Mouse (Mus musculus) thymus, postnatal 36 days (tissue): ENCODE results near the gene Krtap2-4.
"Not testable (repeated sequence)": the region's sequence is repeated elsewhere in the genome, so short reads cannot be mapped to it uniquely, and the experiment has no call there.

Source experiments
- DNase-seq, 2 experiments: peaks; one replicate each; pipeline ENCODE4 v3.0.0; 2022; ENCODE audit warnings: mixed read lengths in 2 of 2

Krtap2-4 gene

GRCm38 (mm10) chr11:99614796-99615363 is at the start of gene Krtap2-4:
Gene Krtap2-4 (minus strand): TSS chr11:99614846.
- no peak for DNase-seq

- no peak for DNase-seq
Measured at GRCm38 (mm10) chr11:99662802-99663201, 48.2 kb upstream of the Krtap2-4 start.

GRCm38 (mm10) chr11:99659256-99659655 is 44.6 kb upstream of the Krtap2-4 start:
- DNase-seq: no peak

- not testable (repeated sequence) for DNase-seq
Measured at GRCm38 (mm10) chr11:99658467-99659010, 43.9 kb upstream of the Krtap2-4 start, which contains the start of gene Gm11563. Gene Gm11563 (minus strand): TSS chr11:99658960.

GRCm38 (mm10) chr11:99657051-99657450 is 42.4 kb upstream of the Krtap2-4 start:
- no peak for DNase-seq

- DNase-seq: no peak
Measured at GRCm38 (mm10) chr11:99650136-99650535, 35.5 kb upstream of the Krtap2-4 start, which contains the start of gene Gm11555. Gene Gm11555 (minus strand): TSS chr11:99650236.

- DNase-seq: no peak
Measured at GRCm38 (mm10) chr11:99646444-99646843, 31.8 kb upstream of the Krtap2-4 start.

GRCm38 (mm10) chr11:99644351-99644750 is 29.7 kb upstream of the Krtap2-4 start:
- no peak for DNase-seq

- not testable (repeated sequence) for DNase-seq
Measured at GRCm38 (mm10) chr11:99643635-99644139, 29.0 kb upstream of the Krtap2-4 start, which contains the start of gene Krtap4-7. Gene Krtap4-7 (minus strand): TSS chr11:99644089.

GRCm38 (mm10) chr11:99640926-99641325 is 26.3 kb upstream of the Krtap2-4 start:
- no peak for DNase-seq

GRCm38 (mm10) chr11:99637086-99637485 is 22.4 kb upstream of the Krtap2-4 start:
- no peak for DNase-seq

- no peak for DNase-seq
Measured at GRCm38 (mm10) chr11:99634653-99635134, 20.0 kb upstream of the Krtap2-4 start, which contains the start of gene Krtap4-2. Gene Krtap4-2 (minus strand): TSS chr11:99635084.

- no peak for DNase-seq
Measured at GRCm38 (mm10) chr11:99633293-99633692, 18.6 kb upstream of the Krtap2-4 start.

- DNase-seq: no peak
Measured at GRCm38 (mm10) chr11:99630890-99631289, 16.2 kb upstream of the Krtap2-4 start.

- DNase-seq: no peak
Measured at GRCm38 (mm10) chr11:99628138-99628537, 13.5 kb upstream of the Krtap2-4 start, which contains the start of gene Krtap4-1. Gene Krtap4-1 (minus strand): TSS chr11:99628238.

GRCm38 (mm10) chr11:99620335-99620734 is 5.7 kb upstream of the Krtap2-4 start, which contains the start of gene Gm11562:
Gene Gm11562 (minus strand): TSS chr11:99620435.
- no peak for DNase-seq

GRCm38 (mm10) chr11:99610089-99610488 is 4.6 kb downstream of the Krtap2-4 start, which contains the start of gene Gm11937:
Gene Gm11937 (minus strand): TSS chr11:99610189.
- not testable (repeated sequence) for DNase-seq

GRCm38 (mm10) chr11:99609126-99609525 is 5.5 kb downstream of the Krtap2-4 start:
- no peak for DNase-seq

- DNase-seq: not testable (repeated sequence)
Measured at GRCm38 (mm10) chr11:99603208-99603607, 11.4 kb downstream of the Krtap2-4 start, which contains the start of gene Gm11938. Gene Gm11938 (minus strand): TSS chr11:99603308.

- DNase-seq: not testable (repeated sequence)
Measured at GRCm38 (mm10) chr11:99597742-99598141, 16.9 kb downstream of the Krtap2-4 start, which contains the start of gene Krtap9-3. Gene Krtap9-3 (minus strand): TSS chr11:99598105.

- no peak for DNase-seq
Measured at GRCm38 (mm10) chr11:99590981-99591380, 23.7 kb downstream of the Krtap2-4 start, which contains the start of gene Krtap1-3. Gene Krtap1-3 (minus strand): TSS chr11:99591339.

- no peak for DNase-seq
Measured at GRCm38 (mm10) chr11:99585096-99585495, 29.6 kb downstream of the Krtap2-4 start.

GRCm38 (mm10) chr11:99583245-99583704 is 31.4 kb downstream of the Krtap2-4 start, which contains the start of gene Krtap1-4:
Gene Krtap1-4 (minus strand): TSS chr11:99583654.
- no peak for DNase-seq
